Mouse (Mus musculus): ENCODE measurements around the gene Fam234a. TPM values are rescaled to one million over a fixed set of nuclear protein-coding genes. Genes with fewer than 3 reads are reported as not detected.

Fam234a gene
- polyA plus RNA-seq, 1 experiment from 2014 or later: 17.5 TPM

Other genes starting within 250 kb of the Fam234a start
- gene Rab11fip3, start 174.7 kb downstream of the Fam234a start, polyA plus RNA-seq (2015; fragmentation: Nextera tagmentation; extraction: Ambion mirVana): 22.7 and 24.4 TPM in 2 replicates
- gene Decr2, start 153.9 kb downstream of the Fam234a start, polyA plus RNA-seq (2015; fragmentation: Nextera tagmentation; extraction: Ambion mirVana): 25.8 and 25.9 TPM in 2 replicates
- gene Nme4, start 148.6 kb downstream of the Fam234a start, polyA plus RNA-seq (2015; fragmentation: Nextera tagmentation; extraction: Ambion mirVana): 53.0 and 55.8 TPM in 2 replicates
- 1.5 and 1.9 TPM in 2 replicates for gene Tmem8, start 130.9 kb downstream of the Fam234a start, polyA plus RNA-seq (2015; fragmentation: Nextera tagmentation; extraction: Ambion mirVana)
- 230 and 241 TPM in 2 replicates for gene Mrpl28, start 120.7 kb downstream of the Fam234a start, polyA plus RNA-seq (2015; fragmentation: Nextera tagmentation; extraction: Ambion mirVana)
- gene Axin1, start 105.6 kb downstream of the Fam234a start, polyA plus RNA-seq (2015; fragmentation: Nextera tagmentation; extraction: Ambion mirVana): 9.3 and 12.1 TPM in 2 replicates
- not detected in 2 replicates for gene Pdia2, start 45.2 kb downstream of the Fam234a start, polyA plus RNA-seq (2015; fragmentation: Nextera tagmentation; extraction: Ambion mirVana)
- gene Rgs11, start 41.3 kb downstream of the Fam234a start, polyA plus RNA-seq (2015; fragmentation: Nextera tagmentation; extraction: Ambion mirVana): 0.72 and 1.3 TPM in 2 replicates
- gene Arhgdig, start 36.5 kb downstream of the Fam234a start, polyA plus RNA-seq (2015; fragmentation: Nextera tagmentation; extraction: Ambion mirVana): 10.0 and 11.4 TPM in 2 replicates
- 121 and 128 TPM in 2 replicates for gene Luc7l, start 8.7 kb upstream of the Fam234a start, polyA plus RNA-seq (2015; fragmentation: Nextera tagmentation; extraction: Ambion mirVana)
- 1.2 and 1.7 TPM in 2 replicates for gene Neurl1b, start 170.6 kb upstream of the Fam234a start, polyA plus RNA-seq (2015; fragmentation: Nextera tagmentation; extraction: Ambion mirVana)